Mouse (Mus musculus): ENCODE results near the gene Klhdc3. TPM values are rescaled to one million over a fixed set of nuclear protein-coding genes. Genes with fewer than 3 reads are reported as not detected.
A peak's percentile ranks its signal among the peaks of the same experiment; 100 is the strongest.

Klhdc3 gene
- total RNA-seq, 2 experiments from 2014 or later: 30.9 to 62.5 TPM

GRCm38 (mm10) chr17:46669911-46670310, 10.8 kb downstream of the Klhdc3 start:
- no peak for ATAC-seq (replicated peaks; ENCODE audit: poor library complexity, severe bottlenecking)

- no peak for ATAC-seq (replicated peaks; ENCODE audit: poor library complexity, severe bottlenecking)
Observed at GRCm38 (mm10) chr17:46667712-46668111, 13.0 kb downstream of the Klhdc3 start.

GRCm38 (mm10) chr17:46662730-46663129, 18.0 kb downstream of the Klhdc3 start:
- ATAC-seq (replicated peaks; ENCODE audit: poor library complexity, severe bottlenecking): no peak

GRCm38 (mm10) chr17:46661981-46662380, 18.7 kb downstream of the Klhdc3 start:
- no peak for ATAC-seq (replicated peaks; ENCODE audit: poor library complexity, severe bottlenecking)

GRCm38 (mm10) chr17:46661351-46661750, 19.4 kb downstream of the Klhdc3 start:
- ATAC-seq (replicated peaks; ENCODE audit: poor library complexity, severe bottlenecking): no peak

- ATAC-seq (replicated peaks; ENCODE audit: poor library complexity, severe bottlenecking): no peak
Observed at GRCm38 (mm10) chr17:46656054-46656453, 24.7 kb downstream of the Klhdc3 start.

- ATAC-seq (replicated peaks; ENCODE audit: poor library complexity, severe bottlenecking): no peak
Observed at GRCm38 (mm10) chr17:46651755-46652547, 28.8 kb downstream of the Klhdc3 start.

- no peak for ATAC-seq (replicated peaks; ENCODE audit: poor library complexity, severe bottlenecking)
Observed at GRCm38 (mm10) chr17:46651292-46651691, 29.4 kb downstream of the Klhdc3 start.

- peak; percentile 78 for ATAC-seq (replicated peaks; ENCODE audit: poor library complexity, severe bottlenecking)
Observed at GRCm38 (mm10) chr17:46650232-46651031, 30.3 kb downstream of the Klhdc3 start, which contains the start of gene Cul7. Cul7 (plus strand) TSS chr17:46650337.

GRCm38 (mm10) chr17:46649811-46650210, 30.9 kb downstream of the Klhdc3 start:
- no peak for ATAC-seq (replicated peaks; ENCODE audit: poor library complexity, severe bottlenecking)

GRCm38 (mm10) chr17:46648436-46648835, 32.3 kb downstream of the Klhdc3 start:
- ATAC-seq (replicated peaks; ENCODE audit: poor library complexity, severe bottlenecking): no peak

GRCm38 (mm10) chr17:46647279-46647678, 33.4 kb downstream of the Klhdc3 start:
- no peak for ATAC-seq (replicated peaks; ENCODE audit: poor library complexity, severe bottlenecking)

- peak; percentile 12 for ATAC-seq (replicated peaks; ENCODE audit: poor library complexity, severe bottlenecking)
Observed at GRCm38 (mm10) chr17:46646322-46646662, 34.4 kb downstream of the Klhdc3 start.

- ATAC-seq (replicated peaks; ENCODE audit: poor library complexity, severe bottlenecking): peak; percentile 76
Observed at GRCm38 (mm10) chr17:46645561-46646321, 35.0 kb downstream of the Klhdc3 start, which contains the start of the genes Klc4 and Mrpl2. Klc4 (minus strand) TSS chr17:46646022. Mrpl2 (plus strand) TSS chr17:46646229.

GRCm38 (mm10) chr17:46644916-46645475, 35.7 kb downstream of the Klhdc3 start:
- ATAC-seq (replicated peaks; ENCODE audit: poor library complexity, severe bottlenecking): no peak

GRCm38 (mm10) chr17:46644152-46644805, 36.4 kb downstream of the Klhdc3 start:
- ATAC-seq (replicated peaks; ENCODE audit: poor library complexity, severe bottlenecking): no peak

GRCm38 (mm10) chr17:46642060-46642459, 38.7 kb downstream of the Klhdc3 start:
- no peak for ATAC-seq (replicated peaks; ENCODE audit: poor library complexity, severe bottlenecking)

- peak; percentile 75 for ATAC-seq (replicated peaks; ENCODE audit: poor library complexity, severe bottlenecking)
Observed at GRCm38 (mm10) chr17:46639929-46640328, 40.8 kb downstream of the Klhdc3 start.

- ATAC-seq (replicated peaks; ENCODE audit: poor library complexity, severe bottlenecking): peak; percentile 49
Observed at GRCm38 (mm10) chr17:46636831-46637523, 43.7 kb downstream of the Klhdc3 start.
